Mouse (Mus musculus) lung, postnatal 25 days (tissue): ENCODE measurements at regions not wholly inside any gene's neighbourhood (a gene's known extent, or its start where the extent isn't known, plus 50 kb on each side); places are given as distances from the start of the nearest gene placed in this dataset.

Source experiments
- DNase-seq: peaks from one replicate; pipeline ENCODE4 v3.0.0; 2022; ENCODE audit warnings: low spot score

- DNase-seq: peak; percentile 50
These were observed 191.0 kb upstream of the Tgfbr2 start for GRCm38 (mm10) chr9:116366193-116366592.

DNA sequence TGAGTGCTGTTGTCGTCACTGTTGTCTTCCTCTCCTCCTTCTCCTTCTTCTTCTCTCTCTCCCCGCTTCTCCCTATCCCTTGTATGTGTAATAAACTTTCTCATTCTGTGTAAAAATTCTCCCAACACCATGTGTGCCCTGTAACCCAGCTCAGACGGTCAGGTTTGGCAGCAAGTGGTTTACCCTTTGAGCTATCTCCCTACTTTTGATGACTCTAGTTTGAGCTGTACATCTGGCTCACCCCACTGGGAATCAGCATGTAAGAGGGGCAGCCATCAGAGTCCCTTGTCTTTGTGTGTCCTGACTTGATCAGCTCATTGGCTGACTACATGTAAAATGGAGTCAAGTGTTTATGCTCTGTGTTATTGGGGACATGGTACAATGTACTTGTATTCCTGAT lies 190.5 kb upstream of the Tgfbr2 start:
- no peak for DNase-seq

GRCm38 (mm10) chr9:116365016-116365685 lies 190.0 kb upstream of the Tgfbr2 start:
- DNase-seq: no peak

DNA sequence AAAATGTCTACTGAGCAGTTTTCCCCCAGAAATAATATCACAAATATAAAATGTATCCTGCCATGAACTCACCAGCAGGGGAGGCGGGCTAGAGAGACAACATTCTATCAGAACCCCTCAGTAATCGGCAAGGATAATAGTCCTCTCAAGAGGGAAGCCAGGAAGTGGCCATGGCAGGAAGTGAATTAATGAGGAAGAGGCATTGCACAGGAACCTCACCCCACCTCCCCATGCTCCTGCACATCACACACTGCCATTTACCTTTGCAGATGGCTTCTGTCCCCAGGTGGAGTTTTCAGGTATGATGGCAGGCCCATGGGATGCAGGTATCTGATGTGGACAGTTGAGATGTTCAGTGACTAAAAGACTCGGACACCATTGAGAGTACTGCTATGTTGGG lies 185.9 kb upstream of the Tgfbr2 start:
- no peak for DNase-seq

DNA sequence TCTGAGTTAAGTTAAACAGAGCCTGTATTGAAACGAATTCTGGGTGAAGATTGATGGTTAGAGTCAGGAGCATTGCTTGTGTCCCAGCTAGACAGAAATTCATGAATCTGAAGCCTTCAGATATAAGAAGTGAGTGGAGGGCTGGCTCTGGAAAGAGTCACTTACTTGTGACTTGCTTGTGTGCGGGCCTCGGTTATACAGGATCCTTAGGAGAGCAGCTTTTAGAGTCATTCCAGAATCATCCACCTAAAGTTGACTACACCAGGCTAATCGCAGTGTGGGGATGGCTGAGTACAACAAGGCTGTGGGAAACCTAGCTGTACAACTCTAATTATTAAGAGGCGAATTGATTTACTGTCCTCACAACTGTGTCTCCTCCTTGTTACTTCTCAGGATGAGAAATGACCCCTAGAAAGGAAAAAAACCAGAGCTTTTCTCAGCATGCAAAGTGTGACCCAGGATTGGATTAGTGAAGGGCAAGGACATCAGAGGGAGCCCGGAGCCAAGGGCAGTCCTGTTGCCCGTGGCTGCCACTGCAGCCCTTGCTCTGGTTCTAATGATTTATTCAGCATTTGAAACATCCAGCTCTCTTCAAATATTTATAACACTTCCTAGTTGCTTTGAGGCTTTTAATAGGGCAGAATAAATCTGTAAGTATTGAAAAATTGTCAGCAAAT lies 179.0 kb upstream of the Tgfbr2 start:
- no peak for DNase-seq

- peak; percentile 88 for DNase-seq
These were observed 177.8 kb upstream of the Tgfbr2 start for GRCm38 (mm10) chr9:116352801-116353494.

DNA sequence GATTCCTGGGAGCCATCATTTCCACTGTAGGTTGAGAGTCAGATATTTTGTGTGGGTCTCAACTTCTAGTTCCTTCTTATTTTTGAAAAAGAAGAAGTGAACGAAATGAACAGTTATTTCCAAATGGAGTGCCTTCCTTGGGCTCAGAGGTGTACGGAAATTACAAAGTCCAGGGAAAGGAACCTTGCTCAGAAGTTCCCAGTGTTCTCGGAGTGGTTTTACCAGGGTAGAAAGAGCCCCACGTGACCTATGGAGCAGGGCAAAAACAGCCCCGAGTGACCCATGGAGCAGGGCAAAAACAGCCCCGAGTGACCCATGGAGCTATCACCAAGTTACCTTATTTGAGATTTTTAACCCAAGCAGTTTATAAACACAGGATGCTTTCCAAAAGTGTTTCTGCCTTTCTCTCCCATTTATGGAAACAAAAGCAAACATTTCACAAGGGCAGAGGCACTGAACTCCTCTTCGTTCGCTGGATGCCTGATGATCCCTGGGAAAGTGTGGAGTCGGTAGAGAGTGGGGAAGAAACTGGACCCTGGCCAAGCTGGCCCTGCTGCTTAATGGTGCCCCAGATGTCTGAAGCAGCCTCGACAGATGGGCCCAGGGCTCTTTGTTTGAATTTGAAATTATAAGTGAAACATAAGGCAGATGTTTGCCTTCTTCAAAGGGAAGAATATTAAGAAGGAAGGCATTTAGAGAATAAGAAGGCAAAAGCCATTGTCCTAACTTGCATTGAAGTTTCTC lies 175.8 kb upstream of the Tgfbr2 start:
- DNase-seq: no peak

DNA sequence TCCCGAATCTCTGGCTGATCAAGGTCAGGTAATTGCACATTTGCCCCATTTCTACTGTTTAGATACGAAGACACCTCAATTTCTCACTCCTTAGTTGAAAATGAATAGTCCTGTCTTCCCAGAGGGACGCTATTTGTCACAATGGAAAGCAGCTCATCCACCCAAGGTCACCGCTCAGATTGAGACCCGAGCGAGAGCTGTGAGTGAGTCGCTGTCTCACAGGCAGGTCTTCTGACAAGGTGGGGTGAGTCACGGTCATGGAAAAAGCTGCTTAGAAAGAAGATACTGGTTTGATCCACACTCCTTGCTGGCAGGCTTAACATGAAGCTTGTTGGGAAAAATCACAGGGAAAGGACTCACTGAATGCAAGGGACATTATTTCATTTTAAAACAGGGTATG lies 171.9 kb upstream of the Tgfbr2 start:
- no peak for DNase-seq

DNA sequence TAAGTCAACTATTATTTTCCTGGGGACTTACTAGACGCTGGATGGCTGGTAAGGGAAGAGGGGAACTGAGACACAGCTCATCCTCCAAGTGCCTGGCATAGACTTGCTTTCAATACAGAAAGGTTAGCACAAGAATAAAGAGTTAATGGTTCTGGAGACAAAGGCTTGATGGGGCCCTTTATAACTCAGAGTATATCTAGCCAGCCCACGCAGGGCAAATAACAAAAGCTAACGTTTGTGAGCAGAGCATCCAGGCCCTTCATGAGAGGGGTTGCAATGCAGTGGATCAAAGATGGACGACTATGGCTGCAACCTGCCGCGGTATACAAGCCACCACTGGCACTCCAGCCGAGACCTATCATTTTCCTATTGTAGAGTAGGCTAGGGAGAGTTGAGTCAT lies 171.3 kb upstream of the Tgfbr2 start:
- no peak for DNase-seq

GRCm38 (mm10) chr9:116343086-116343481 lies 167.9 kb upstream of the Tgfbr2 start:
- DNase-seq: no peak

DNA sequence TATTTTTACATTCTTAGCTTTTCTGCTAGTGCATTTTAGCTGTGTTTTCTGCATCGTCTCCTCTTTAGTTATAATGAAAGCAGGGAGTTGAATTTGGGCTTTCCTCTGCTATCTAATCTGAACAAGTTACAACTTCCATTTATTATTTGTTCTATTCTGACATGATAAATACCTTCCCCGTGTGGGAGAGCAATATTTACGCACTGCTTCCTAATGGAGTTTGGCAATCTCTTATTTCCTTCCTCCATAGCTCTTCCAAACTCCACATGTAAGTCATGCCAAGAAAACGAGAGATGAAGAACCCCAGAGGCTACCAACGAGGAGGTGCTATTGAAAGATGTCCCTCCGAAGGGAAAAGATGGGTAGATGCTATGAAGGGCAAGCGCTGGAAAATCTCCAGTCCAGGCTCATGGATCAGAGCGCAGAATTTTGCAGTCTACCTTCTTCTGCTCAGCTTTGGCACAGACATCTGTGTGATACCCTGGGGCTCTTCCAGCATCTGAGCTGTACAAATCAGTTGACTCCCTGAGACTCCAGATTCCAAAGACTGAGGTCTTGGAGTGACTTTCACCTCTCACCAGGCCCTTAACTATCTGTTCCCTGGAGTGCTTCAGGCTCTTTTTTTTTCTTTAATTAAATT lies 167.4 kb upstream of the Tgfbr2 start:
- no peak for DNase-seq

DNA sequence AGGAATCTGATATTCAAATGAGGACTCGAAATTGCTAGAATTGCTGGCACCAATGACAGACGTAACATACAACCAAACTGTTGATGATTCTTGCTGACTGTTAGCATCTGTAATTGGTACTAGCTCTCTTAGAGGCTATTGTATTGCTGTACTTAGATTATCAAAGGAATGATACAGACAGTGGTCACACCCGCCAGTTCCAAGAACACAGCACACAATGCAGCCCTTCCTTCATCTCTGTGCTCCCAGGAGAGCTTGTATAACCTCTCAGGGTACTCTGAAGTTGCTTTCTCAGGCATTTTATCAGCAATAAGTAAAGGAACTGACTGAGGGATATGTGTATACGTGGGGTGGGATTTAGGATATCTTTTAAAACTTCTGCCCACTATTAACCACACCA lies 166.8 kb upstream of the Tgfbr2 start:
- DNase-seq: no peak

- no peak for DNase-seq
These were observed 165.8 kb upstream of the Tgfbr2 start for GRCm38 (mm10) chr9:116340952-116341351.

DNA sequence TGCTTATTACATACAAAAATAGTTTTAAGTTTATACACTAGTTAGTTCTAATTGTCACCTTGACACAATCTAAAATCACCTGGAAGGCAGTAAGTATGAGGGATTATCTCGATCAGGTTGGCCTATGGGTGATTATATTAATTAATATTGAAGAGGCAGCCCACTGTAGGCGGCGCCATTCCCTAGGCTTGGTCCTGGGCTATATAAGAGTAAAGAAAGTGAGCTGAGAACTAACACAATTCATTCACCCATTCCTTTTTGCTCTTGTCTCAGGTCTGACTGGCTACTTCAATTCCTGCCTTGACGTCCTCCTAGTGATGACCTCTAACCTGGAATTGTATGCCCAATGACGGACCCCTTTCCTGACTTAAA lies 163.6 kb upstream of the Tgfbr2 start:
- DNase-seq: no peak

- DNase-seq: peak; percentile 57
These were observed 163.1 kb upstream of the Tgfbr2 start for GRCm38 (mm10) chr9:116338093-116338728.

GRCm38 (mm10) chr9:116337446-116338010 lies 162.4 kb upstream of the Tgfbr2 start:
- no peak for DNase-seq

DNA sequence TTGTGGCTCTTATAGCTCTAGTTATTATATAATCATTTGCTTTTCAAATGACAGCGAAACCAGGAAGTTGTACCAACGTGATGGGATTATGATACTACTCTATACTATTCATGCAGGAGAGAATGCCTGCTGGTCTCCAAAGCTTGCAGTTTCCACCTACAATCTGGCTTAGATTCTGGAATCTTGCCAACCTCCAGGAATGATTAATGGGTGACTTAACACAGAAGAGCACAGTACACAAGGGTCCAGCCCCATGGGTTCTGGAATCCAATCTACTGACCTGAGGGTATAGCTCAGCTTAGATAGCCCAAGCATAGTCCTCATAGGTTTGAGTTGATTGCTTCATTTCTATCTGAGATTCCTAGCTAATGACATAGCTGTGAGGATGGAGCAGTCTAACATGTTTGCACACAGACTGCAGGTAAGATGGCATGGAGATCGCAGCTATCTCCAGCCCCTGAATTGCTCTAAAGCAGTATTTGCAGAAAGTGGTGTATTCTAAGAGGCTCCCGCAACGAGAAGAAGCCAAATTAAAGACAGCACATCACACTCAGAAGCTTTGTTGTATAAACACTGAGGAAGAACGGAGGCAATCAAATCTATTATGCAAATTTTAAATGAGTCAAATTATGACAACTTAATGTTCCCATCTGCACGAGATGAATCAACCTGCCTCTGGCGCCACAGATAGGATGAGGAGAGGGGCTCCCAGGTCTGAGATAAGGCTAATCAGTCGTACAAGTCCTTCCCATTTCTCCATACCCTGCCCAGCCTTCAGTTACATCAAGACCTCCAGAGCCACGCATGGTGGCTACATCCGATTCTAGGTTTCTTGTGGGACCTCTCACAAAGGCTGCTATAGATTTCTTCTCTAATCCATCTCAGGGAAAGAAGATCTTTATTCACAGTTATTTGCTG lies 160.7 kb upstream of the Tgfbr2 start:
- DNase-seq: no peak

DNA sequence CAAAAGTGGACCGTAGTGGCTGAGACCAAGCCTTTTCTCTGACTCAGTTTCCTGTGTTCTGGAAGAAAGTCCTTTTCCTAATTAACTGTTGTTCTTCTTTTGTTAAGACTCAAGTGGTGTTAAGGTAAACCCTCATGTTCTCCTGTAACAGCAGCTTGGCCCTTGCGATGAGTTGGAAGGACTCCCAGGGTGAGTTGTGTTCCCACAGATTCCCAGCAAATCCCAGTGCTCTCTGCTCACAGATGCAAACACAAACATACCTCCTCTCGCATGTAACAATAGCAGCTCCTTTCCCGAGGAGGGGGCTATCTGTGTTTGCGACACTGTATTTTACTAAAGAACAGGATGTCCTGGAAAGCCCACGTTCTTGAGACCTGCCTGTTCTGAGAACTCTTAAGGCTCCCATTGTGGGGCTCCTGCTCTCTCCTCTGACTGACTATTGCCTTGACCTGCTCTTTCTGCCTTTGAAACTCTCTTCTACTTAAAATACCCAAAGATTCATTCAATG lies 158.8 kb upstream of the Tgfbr2 start:
- DNase-seq: no peak

DNA sequence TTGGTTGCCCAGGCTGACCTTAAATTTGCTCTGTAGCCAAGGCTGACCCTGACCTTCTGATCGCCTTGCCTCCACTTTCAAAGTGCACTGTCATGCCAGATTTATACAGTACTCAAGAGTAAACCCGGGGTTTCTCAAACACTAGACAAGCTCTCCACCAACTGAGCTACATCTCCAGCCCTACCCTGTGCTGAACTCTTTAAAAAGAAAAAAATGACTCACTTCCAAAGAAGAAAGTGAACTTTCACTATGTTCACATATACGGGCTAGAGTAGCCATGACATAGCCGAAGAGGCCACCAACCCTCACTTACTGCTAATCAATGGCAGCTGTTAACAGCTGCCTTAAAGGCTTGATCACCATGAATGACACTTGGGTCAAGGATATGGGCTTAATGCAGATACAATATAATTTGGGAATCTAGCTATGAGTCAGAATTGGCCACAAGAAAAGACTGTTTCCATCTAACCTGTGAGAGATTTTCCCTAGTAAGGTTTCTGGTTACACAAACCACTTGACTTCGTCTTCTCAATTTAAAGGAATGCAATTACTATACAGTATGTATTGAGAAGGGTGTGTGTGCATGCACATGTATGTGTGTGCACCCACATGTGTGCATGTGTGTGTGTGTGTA lies 157.4 kb upstream of the Tgfbr2 start:
- no peak for DNase-seq

DNA sequence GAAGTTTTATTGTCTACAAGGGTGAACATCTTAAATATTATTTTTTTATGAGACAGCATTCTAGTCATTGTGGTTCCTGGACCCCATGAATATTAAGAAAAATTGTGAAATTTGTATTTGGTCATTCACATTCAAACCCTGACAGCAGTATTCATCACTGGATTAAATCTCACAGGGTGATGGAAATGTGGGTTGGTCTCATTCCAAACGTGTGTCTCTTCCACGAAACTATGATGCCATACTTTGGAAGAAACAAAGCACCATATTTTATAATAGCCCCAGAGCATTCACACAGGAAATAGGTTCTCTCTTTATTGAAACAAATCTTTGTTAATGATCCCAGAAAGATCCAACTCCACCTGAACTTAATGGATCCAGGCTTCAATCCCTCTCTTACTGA lies 156.2 kb upstream of the Tgfbr2 start:
- DNase-seq: no peak
